Comparison of ENCODE assay signal across 8 mouse cellular contexts in the genomic region with DNA sequence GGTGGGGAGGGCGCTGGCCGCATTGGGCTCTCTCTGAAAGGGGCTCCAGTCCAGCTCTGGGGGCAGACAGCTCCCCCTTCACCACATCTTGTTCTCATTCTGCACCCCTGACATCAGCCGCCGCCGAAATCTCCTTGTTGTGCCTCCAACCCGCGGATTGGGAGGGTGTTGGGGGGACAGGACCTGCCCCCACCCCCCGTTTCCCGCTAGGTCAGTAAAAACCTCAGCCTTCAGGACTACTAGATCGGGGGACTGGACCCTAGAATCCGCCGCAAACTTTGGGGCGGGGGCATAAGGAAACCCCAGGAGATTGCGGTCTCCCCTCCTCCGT. TPM values are rescaled to one million over a fixed set of nuclear protein-coding genes. Genes with fewer than 3 reads are reported as not detected.
DNase-seq lines count a peak whose midpoint lies in the region; ATAC-seq and TF ChIP-seq lines count a peak whose summit lies in the region.

No protein-coding gene starts in this region.

- peak overlapping the region; percentile 99 for H3K27ac ChIP-seq in limb, embryonic 13.5 days
- no peak overlapping the region for H3K27ac ChIP-seq in stomach, postnatal 0 days (replicated peaks)

- WGBS in limb, embryonic 13.5 days: under 1% methylated on average over 15 of the region's 15 CpGs
- 1% methylated on average over 15 of the region's 15 CpGs for WGBS in stomach, postnatal 0 days

- peak; percentile 53 for DNase-seq in embryo, embryonic 11 days
- DNase-seq in embryo, embryonic 10 days (ENCODE audit: low spot score): no peak
- DNase-seq in right cerebral cortex, postnatal 4 days: peak; percentile 47
- DNase-seq in right cerebral cortex, postnatal 10 days (ENCODE audit: low spot score in 2 of 2): no peak
- DNase-seq in stomach, postnatal 0 days (ENCODE audit: low spot score): no peak
- DNase-seq in frontal cortex, postnatal 36 days (ENCODE audit: low spot score in 2 of 2): no peak
- DNase-seq in spleen, postnatal 10 days (ENCODE audit: low spot score in 2 of 2): no peak

- peaks cover 16% of the 10 kb centered on the region; the same call in 1 of the 2 replicates for H3K27me3 ChIP-seq in limb, embryonic 13.5 days
- H3K27me3 ChIP-seq in stomach, postnatal 0 days (ENCODE audit: control insufficient read depth, insufficient read depth, low read length): peaks cover 7% of the 10 kb centered on the region; the same call in 1 of the 2 replicates

- no peak for TF ChIP-seq CTCF in stomach, postnatal 0 days (IDR thresholded peaks at IDR 0.05; ENCODE audit: low read depth)

- H3K4me2 ChIP-seq in limb, embryonic 13.5 days (replicated peaks): peak overlapping the region; percentile 85
- H3K4me2 ChIP-seq in stomach, postnatal 0 days (replicated peaks; ENCODE audit: low read depth): peak overlapping the region; percentile 92

- peak overlapping the region; percentile 98 for H3K4me3 ChIP-seq in limb, embryonic 13.5 days
- peak overlapping the region; percentile 61 for H3K4me3 ChIP-seq in stomach, postnatal 0 days (ENCODE audit: low read depth, low read length)

- peak overlapping the region; percentile 100 for H3K9ac ChIP-seq in limb, embryonic 13.5 days
- H3K9ac ChIP-seq in stomach, postnatal 0 days (ENCODE audit: low read length): peak overlapping the region; percentile 67

- no peak for TF ChIP-seq EP300 in stomach, postnatal 0 days (optimal IDR thresholded peaks at IDR 0.05)

- H3K4me1 ChIP-seq in limb, embryonic 13.5 days: peaks cover 66% of the 10 kb centered on the region
- peaks cover 6% of the 10 kb centered on the region for H3K4me1 ChIP-seq in stomach, postnatal 0 days (replicated peaks; ENCODE audit: control insufficient read depth, insufficient read depth)

- no peaks in the 10 kb centered on the region for H3K9me3 ChIP-seq in limb, embryonic 13.5 days
- no peaks in the 10 kb centered on the region for H3K9me3 ChIP-seq in stomach, postnatal 0 days (ENCODE audit: control insufficient read depth, low read length)

- H3K36me3 ChIP-seq in limb, embryonic 13.5 days: peaks cover under 1% of the 10 kb centered on the region; the same call in 1 of the 2 replicates
- no peaks in the 10 kb centered on the region for H3K36me3 ChIP-seq in stomach, postnatal 0 days (ENCODE audit: control insufficient read depth, insufficient read depth, low read length)

- no peak for ATAC-seq in limb, embryonic 13.5 days (ENCODE audit: low FRiP score, low read depth)
- no peak for ATAC-seq in stomach, postnatal 0 days (ENCODE audit: low FRiP score, low TSS enrichment)

RNA-seq across cellular contexts. Expression of a gene that starts 1.4 kb away (rescaled TPM):
- 25.9 and 32.7 TPM in 2 replicates for polyA plus RNA-seq in limb, embryonic 13.5 days (2015; fragmentation: Nextera tagmentation; extraction: Ambion mirVana)
- polyA plus RNA-seq in stomach, postnatal 0 days (2015; fragmentation: Nextera tagmentation; extraction: Ambion mirVana): 1.8 and 2.0 TPM in 2 replicates

RNA-seq across cellular contexts. Expression of a gene that starts 13.4 kb away (rescaled TPM):
- 0.20 TPM in 2 replicates for polyA plus RNA-seq in limb, embryonic 13.5 days (2015; fragmentation: Nextera tagmentation; extraction: Ambion mirVana)
- polyA plus RNA-seq in stomach, postnatal 0 days (2015; fragmentation: Nextera tagmentation; extraction: Ambion mirVana): 0.05 and 0.18 TPM in 2 replicates

RNA-seq across cellular contexts. Expression of a gene that starts 27.2 kb away (rescaled TPM):
- 3.1 TPM in 2 replicates for polyA plus RNA-seq in limb, embryonic 13.5 days (2015; fragmentation: Nextera tagmentation; extraction: Ambion mirVana)
- polyA plus RNA-seq in stomach, postnatal 0 days (2015; fragmentation: Nextera tagmentation; extraction: Ambion mirVana): 53.4 and 60.1 TPM in 2 replicates

RNA-seq across cellular contexts. Expression of a gene that starts 49.0 kb away (rescaled TPM):
- polyA plus RNA-seq in limb, embryonic 13.5 days (2015; fragmentation: Nextera tagmentation; extraction: Ambion mirVana): 3.8 and 4.4 TPM in 2 replicates
- polyA plus RNA-seq in stomach, postnatal 0 days (2015; fragmentation: Nextera tagmentation; extraction: Ambion mirVana): 1.4 and 1.9 TPM in 2 replicates

Comparison
In these comparisons a context has a peak if more than half of its experiments do, and no peak if none do; other contexts are left out.
1. DNase-seq: peak in embryo, embryonic 11 days (single experiment) and right cerebral cortex, postnatal 4 days (single experiment); none in embryo, embryonic 10 days (single experiment), right cerebral cortex, postnatal 10 days (0 of 2), stomach, postnatal 0 days (single experiment), frontal cortex, postnatal 36 days (0 of 2) and spleen, postnatal 10 days (0 of 2).
2. RNA of a gene that starts 27.2 kb away (polyA plus RNA-seq): 53.4 to 60.1 TPM in stomach, postnatal 0 days; 3.1 TPM in limb, embryonic 13.5 days; every median in the first group is over 10 times any median in the second.